Mouse (Mus musculus) CH12.LX (cell line): ENCODE data around the gene Ebf1.

Experiments used
- BHLHE40 ChIP-seq: IDR thresholded peaks from 2 replicates; pipeline ENCODE4 v1.6.1; 2011; ENCODE audit warnings: mild to moderate bottlenecking, low read depth, low read length, improper control_type of control experiment
- CTCF ChIP-seq, 2 experiments: IDR thresholded peaks in 1 of 2; conservative IDR thresholded peaks in 1 of 2; 2 replicates each; pipeline ENCODE4 v1.5.1; 2011 to 2012; ENCODE audit warnings: low read depth in 2 of 2, low read length in 2 of 2, improper control_type of control experiment in 1 of 2, inconsistent platforms in 1 of 2, mild to moderate bottlenecking in 1 of 2, moderate library complexity in 1 of 2
- EP300 ChIP-seq: IDR thresholded peaks from 2 replicates; pipeline ENCODE4 v1.6.1; 2011; ENCODE audit warnings: low read length, improper control_type of control experiment
- JUN ChIP-seq: IDR thresholded peaks from 2 replicates; pipeline ENCODE4 v1.6.1; 2011; ENCODE audit warnings: low read depth, mild to moderate bottlenecking, low read length, improper control_type of control experiment, moderate library complexity; ENCODE audit not compliant: insufficient read depth
- MYC ChIP-seq: IDR thresholded peaks from 2 replicates; pipeline ENCODE4 v1.6.1; 2011; ENCODE audit warnings: low read depth, mild to moderate bottlenecking, improper control_type of control experiment, low read length
- NELFE ChIP-seq: IDR thresholded peaks from 2 replicates; pipeline ENCODE4 v1.6.1; 2011; ENCODE audit warnings: low read depth, low read length, improper control_type of control experiment
- POLR2A ChIP-seq: IDR thresholded peaks from 2 replicates; pipeline ENCODE4 v1.6.1; 2011; ENCODE audit warnings: low read depth, mild to moderate bottlenecking, improper control_type of control experiment, low read length
- ZNF384 ChIP-seq: IDR thresholded peaks from 2 replicates; pipeline ENCODE4 v1.6.1; 2012; ENCODE audit warnings: low read depth, low read length, improper control_type of control experiment, inconsistent platforms

- no peak for TF ChIP-seq BHLHE40
- no peak for TF ChIP-seq CTCF (conservative IDR thresholded peaks at IDR 0.05 in 1 of 2, IDR thresholded peaks at IDR 0.05 in 1 of 2; ENCODE audit: low read depth in 2 of 2, low read length in 2 of 2)
- TF ChIP-seq MYC = no peak
- TF ChIP-seq JUN = no peak
- no peak for TF ChIP-seq NELFE
- no peak for TF ChIP-seq ZNF384
- no peak for TF ChIP-seq EP300
- no peak for TF ChIP-seq POLR2A
Measured at GRCm38 (mm10) chr11:44904121-44904520, 287.0 kb downstream of the Ebf1 start.
